ENCODE assay signal across 14 mouse cellular contexts in the genomic region with DNA sequence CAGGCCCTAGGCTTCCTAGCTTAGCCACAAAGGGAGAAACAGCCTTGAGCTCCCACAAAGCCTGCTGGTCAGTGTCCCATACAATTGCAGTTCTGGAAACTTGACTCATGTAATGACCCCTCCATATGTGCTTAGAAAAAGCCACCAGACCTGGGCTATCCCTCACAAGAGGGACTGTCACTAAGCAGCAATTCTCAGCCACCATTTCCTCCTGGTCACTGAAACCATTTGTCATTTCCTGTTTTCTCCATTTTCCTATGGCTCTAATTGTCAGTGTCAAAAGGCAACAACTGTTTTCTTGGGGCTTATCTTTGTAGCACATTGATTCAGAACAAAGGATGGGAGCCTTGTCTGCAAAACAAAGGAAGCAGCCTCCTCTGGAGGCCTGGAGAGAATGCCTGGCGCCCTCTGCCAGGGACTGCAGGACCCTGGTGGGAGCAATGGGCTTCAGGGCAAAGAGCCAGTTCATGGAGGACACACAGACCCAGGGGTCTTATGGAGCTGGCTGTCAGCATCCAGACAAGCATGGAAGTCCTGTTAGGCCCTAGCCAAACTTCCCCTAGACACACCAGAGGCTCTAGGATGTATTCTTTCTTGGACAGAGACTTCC.
DNase-seq lines count a peak whose midpoint lies in the region; ATAC-seq and TF ChIP-seq lines count a peak whose summit lies in the region.
"Had no signal": no experiment of that assay in that cellular context is flagged by ENCODE, and none has a peak within 500 bp of the region (broad histone marks: within the 10 kb centered on the region; RNA-seq: fewer than 3 reads in every experiment).

No protein-coding gene starts in this region.

- H3K4me1 ChIP-seq in liver, embryonic 16.5 days (ENCODE audit: control insufficient read depth, low read depth, low read length), result no peaks in the 10 kb centered on the region
- no peaks in the 10 kb centered on the region for H3K4me1 ChIP-seq in liver, embryonic 12.5 days
- H3K4me1 ChIP-seq in heart, embryonic 16.5 days (ENCODE audit: control insufficient read depth, insufficient read depth, low read length), result no peaks in the 10 kb centered on the region
- H3K4me1 ChIP-seq in thymus, adult 2 months (replicated peaks; ENCODE audit: control insufficient read depth, insufficient read depth, low read length), result no peaks in the 10 kb centered on the region
- H3K4me1 ChIP-seq: forebrain, embryonic 15.5 days; hindbrain, embryonic 13.5 days had no signal

- intact Hi-C loops in gastrocnemius, adult 2 months (cut with DNase I), result no loop called here

- 27% methylated on average over 1 of the region's 1 CpGs for WGBS in liver, embryonic 16.5 days (ENCODE audit: insufficient replicate concordance)
- 21% methylated on average over 1 of the region's 1 CpGs for WGBS in liver, embryonic 12.5 days (ENCODE audit: insufficient replicate concordance)
- 31% methylated on average over 1 of the region's 1 CpGs for WGBS in heart, embryonic 16.5 days
- 83% methylated on average over 1 of the region's 1 CpGs for WGBS in thymus, adult 2 months

- H3K4me2 ChIP-seq in liver, embryonic 16.5 days (ENCODE audit: low read depth, low read length), result no peak overlapping the region
- no peak overlapping the region for H3K4me2 ChIP-seq in liver, embryonic 12.5 days
- no peak overlapping the region for H3K4me2 ChIP-seq in heart, embryonic 16.5 days (ENCODE audit: low read depth, low read length)
- H3K4me2 ChIP-seq: forebrain, embryonic 15.5 days; hindbrain, embryonic 13.5 days had no signal

- no peaks in the 10 kb centered on the region for H3K36me3 ChIP-seq in liver, embryonic 16.5 days (ENCODE audit: control insufficient read depth, insufficient read depth)
- no peaks in the 10 kb centered on the region for H3K36me3 ChIP-seq in liver, embryonic 12.5 days
- 0 out of 2 replicates have a peak, but pooled peaks cover 2% of the 10 kb centered on the region for H3K36me3 ChIP-seq in heart, embryonic 16.5 days (ENCODE audit: control insufficient read depth, insufficient read depth)
- no peaks in the 10 kb centered on the region for H3K36me3 ChIP-seq in thymus, adult 2 months (ENCODE audit: control insufficient read depth, insufficient read depth, low read length)
- H3K36me3 ChIP-seq: forebrain, embryonic 15.5 days had no signal

- H3K9ac ChIP-seq in liver, embryonic 16.5 days (ENCODE audit: low read depth, low read length), result no peak overlapping the region
- no peak overlapping the region for H3K9ac ChIP-seq in liver, embryonic 12.5 days
- no peak overlapping the region for H3K9ac ChIP-seq in heart, embryonic 16.5 days (ENCODE audit: low read length)
- H3K9ac ChIP-seq: forebrain, embryonic 15.5 days; hindbrain, embryonic 13.5 days had no signal

- ATAC-seq in liver, embryonic 16.5 days (ENCODE audit: low read depth), result 0 out of 2 replicates have a peak, but pooled peaks have one; percentile 13
- ATAC-seq in liver, embryonic 12.5 days, result no peak
- ATAC-seq in heart, embryonic 16.5 days (replicated peaks; ENCODE audit: extremely low read depth, insufficient read depth, low FRiP score), result no peak; the same call in 1 of the 2 replicates
- no peak for ATAC-seq in monocyte, adult 5-6 weeks (replicated peaks; ENCODE audit: insufficient number of reproducible peaks, low FRiP score, low TSS enrichment, poor library complexity, severe bottlenecking)

- no peak overlapping the region for H3K4me3 ChIP-seq in gastrocnemius, adult 2 months
- H3K4me3 ChIP-seq in liver, embryonic 16.5 days (ENCODE audit: low read depth, low read length), result no peak overlapping the region
- no peak overlapping the region for H3K4me3 ChIP-seq in liver, embryonic 12.5 days
- H3K4me3 ChIP-seq in heart, embryonic 16.5 days (ENCODE audit: low read length), result no peak overlapping the region
- no peak overlapping the region for H3K4me3 ChIP-seq in thymus, adult 2 months (ENCODE audit: control insufficient read depth, insufficient read depth, low read length)
- H3K4me3 ChIP-seq: forebrain, embryonic 15.5 days; hindbrain, embryonic 13.5 days; megakaryocyte, embryonic 14.5 days had no signal

- peak overlapping the region; percentile 56 for H3K27ac ChIP-seq in gastrocnemius, adult 2 months
- H3K27ac ChIP-seq in liver, embryonic 16.5 days (ENCODE audit: low read length), result no peak overlapping the region
- no peak overlapping the region for H3K27ac ChIP-seq in liver, embryonic 12.5 days
- H3K27ac ChIP-seq in heart, embryonic 16.5 days (ENCODE audit: low read length), result peak overlapping the region; percentile 51
- no peak overlapping the region for H3K27ac ChIP-seq in thymus, adult 2 months (ENCODE audit: control insufficient read depth, insufficient read depth, low read length)
- H3K27ac ChIP-seq: forebrain, embryonic 15.5 days; hindbrain, embryonic 13.5 days had no signal

- no peak for TF ChIP-seq CTCF in gastrocnemius, adult 2 months (IDR thresholded peaks at IDR 0.05)
- TF ChIP-seq CTCF in thymus, adult 2 months (IDR thresholded peaks at IDR 0.05; ENCODE audit: borderline replicate concordance, control insufficient read depth, extremely low read depth, insufficient read depth, low read length, poor library complexity), result no peak

- no peaks in the 10 kb centered on the region for H3K9me3 ChIP-seq in liver, embryonic 16.5 days (replicated peaks; ENCODE audit: control insufficient read depth, low read length)
- no peaks in the 10 kb centered on the region for H3K9me3 ChIP-seq in liver, embryonic 12.5 days (replicated peaks)
- H3K9me3 ChIP-seq in heart, embryonic 16.5 days (replicated peaks; ENCODE audit: control insufficient read depth, low read length), result no peaks in the 10 kb centered on the region
- H3K9me3 ChIP-seq: forebrain, embryonic 15.5 days; hindbrain, embryonic 13.5 days; megakaryocyte, embryonic 14.5 days had no signal

- H3K27me3 ChIP-seq in liver, embryonic 16.5 days (ENCODE audit: control insufficient read depth, insufficient read depth, low read depth, low read length), result no peaks in the 10 kb centered on the region
- H3K27me3 ChIP-seq in liver, embryonic 12.5 days (replicated peaks), result peaks cover 13% of the 10 kb centered on the region; the same call in 1 of the 2 replicates
- H3K27me3 ChIP-seq in heart, embryonic 16.5 days (ENCODE audit: control insufficient read depth, insufficient read depth, low read length), result no peaks in the 10 kb centered on the region
- H3K27me3 ChIP-seq in thymus, adult 2 months (ENCODE audit: control insufficient read depth, insufficient read depth, low read length), result no peaks in the 10 kb centered on the region
- H3K27me3 ChIP-seq: forebrain, embryonic 15.5 days; hindbrain, embryonic 13.5 days had no signal

- DNase-seq in gastrocnemius, adult 2 months, result no peak
- DNase-seq in gastrocnemius, postnatal 25 days, result no peak
- peak; percentile 16 to 51 for DNase-seq in lung, postnatal 4 days
- DNase-seq in thymus, adult 2 months, result no peak
- DNase-seq: adrenal gland, postnatal 10 days; gastrocnemius, postnatal 10 days; kidney, adult 11 months had no signal

- TF ChIP-seq POLR2A in thymus, adult 2 months (IDR thresholded peaks at IDR 0.05; ENCODE audit: control insufficient read depth, extremely low read depth, insufficient read depth, low read length, poor library complexity), result no peak

Comparison
In these comparisons a context has a peak if more than half of its experiments do, and no peak if none do; other contexts are left out.
1. DNase-seq: peak in lung, postnatal 4 days (2 of 2); none in gastrocnemius, adult 2 months (single experiment), gastrocnemius, postnatal 25 days (single experiment) and thymus, adult 2 months (single experiment).
2. H3K27ac ChIP-seq: peak in gastrocnemius, adult 2 months (single experiment) and heart, embryonic 16.5 days (single experiment); none in liver, embryonic 16.5 days (single experiment), liver, embryonic 12.5 days (single experiment) and thymus, adult 2 months (single experiment).